Mouse (Mus musculus): ENCODE measurements at regions not wholly inside any gene's neighbourhood (a gene's known extent, or its start where the extent isn't known, plus 50 kb on each side); places are given as distances from the start of the nearest gene placed in this dataset.

- in situ Hi-C loops (cut with MboI; ENCODE audit: low sequenced_read_pairs in 2 of 2, unreplicated experiment in 2 of 2) = no loop called here
- no peak for DNase-seq (ENCODE audit: low read depth, low spot score)
- TF ChIP-seq ZNF384 (IDR thresholded peaks at IDR 0.05; ENCODE audit: low read depth, low read length) = no peak
- no peak for TF ChIP-seq MAFK (IDR thresholded peaks at IDR 0.05; ENCODE audit: insufficient read depth, low read depth, low read length)
- no peak for TF ChIP-seq CHD2 (IDR thresholded peaks at IDR 0.05; ENCODE audit: low read depth, low read length)
- no peak for TF ChIP-seq ZC3H11A (IDR thresholded peaks at IDR 0.05; ENCODE audit: borderline replicate concordance, low read depth, low read length)
- no peak for TF ChIP-seq HCFC1 (IDR thresholded peaks at IDR 0.05; ENCODE audit: borderline replicate concordance, insufficient read depth, low read length)
- no peak overlapping the region for H3K4me3 ChIP-seq (ENCODE audit: insufficient read depth in 1 of 2, low read depth in 1 of 2, low read length in 2 of 2, poor library complexity in 1 of 2, severe bottlenecking in 1 of 2)
- no peak overlapping the region for H3K27ac ChIP-seq (ENCODE audit: insufficient read depth, low read depth, low read length, poor library complexity, severe bottlenecking)
- no peaks in the 10 kb centered on the region for H3K9me3 ChIP-seq (ENCODE audit: control insufficient read depth, insufficient read depth, low read depth, low read length)
- no peak overlapping the region for H3K9ac ChIP-seq (ENCODE audit: insufficient read depth, low read depth, low read length, poor library complexity, severe bottlenecking)
- no peaks in the 10 kb centered on the region for H3K4me1 ChIP-seq (ENCODE audit: control insufficient read depth in 2 of 2, insufficient read depth in 2 of 2, low read length in 2 of 2, poor library complexity in 1 of 2)
- H3K36me3 ChIP-seq (ENCODE audit: control insufficient read depth, insufficient read depth, low read length, poor library complexity, severe bottlenecking) = no peaks in the 10 kb centered on the region
These were observed 108.6 kb upstream of the Stard3nl start for GRCm38 (mm10) chr13:19504241-19504640.

GRCm38 (mm10) chr13:19482198-19482597 lies 86.6 kb upstream of the Stard3nl start:
- Histone ChIP-seq H3K36me3 (ENCODE audit: control insufficient read depth, insufficient read depth, low read length, poor library complexity, severe bottlenecking) (no peaks in the 10 kb centered on the region), H3K4me3 (ENCODE audit: insufficient read depth in 1 of 2, low read depth in 1 of 2, low read length in 2 of 2, poor library complexity in 1 of 2, severe bottlenecking in 1 of 2) (no peak overlapping the region), H3K9me3 (ENCODE audit: control insufficient read depth, insufficient read depth, low read depth, low read length) (no peaks in the 10 kb centered on the region), H3K9ac (ENCODE audit: insufficient read depth, low read depth, low read length, poor library complexity, severe bottlenecking) (no peak overlapping the region), H3K27ac (ENCODE audit: insufficient read depth, low read depth, low read length, poor library complexity, severe bottlenecking) (no peak overlapping the region), H3K4me1 (ENCODE audit: control insufficient read depth in 2 of 2, insufficient read depth in 2 of 2, low read length in 2 of 2, poor library complexity in 1 of 2) (no peaks in the 10 kb centered on the region)
- TF ChIP-seq MAFK (IDR thresholded peaks at IDR 0.05; ENCODE audit: insufficient read depth, low read depth, low read length) = no peak
- no peak for TF ChIP-seq ZC3H11A (IDR thresholded peaks at IDR 0.05; ENCODE audit: borderline replicate concordance, low read depth, low read length)
- no peak for TF ChIP-seq CHD2 (IDR thresholded peaks at IDR 0.05; ENCODE audit: low read depth, low read length)
- no peak for TF ChIP-seq ZNF384 (IDR thresholded peaks at IDR 0.05; ENCODE audit: low read depth, low read length)
- no peak for TF ChIP-seq HCFC1 (IDR thresholded peaks at IDR 0.05; ENCODE audit: borderline replicate concordance, insufficient read depth, low read length)
- no peak for DNase-seq (ENCODE audit: low read depth, low spot score)
- in situ Hi-C loops (cut with MboI; ENCODE audit: low sequenced_read_pairs in 2 of 2, unreplicated experiment in 2 of 2) = no loop called here

GRCm38 (mm10) chr13:19474041-19474440 lies 78.4 kb upstream of the Stard3nl start:
- no peak for DNase-seq (ENCODE audit: low read depth, low spot score)
- no peak overlapping the region for H3K9ac ChIP-seq (ENCODE audit: insufficient read depth, low read depth, low read length, poor library complexity, severe bottlenecking)
- no peaks in the 10 kb centered on the region for H3K9me3 ChIP-seq (ENCODE audit: control insufficient read depth, insufficient read depth, low read depth, low read length)
- H3K4me3 ChIP-seq (ENCODE audit: insufficient read depth in 1 of 2, low read depth in 1 of 2, low read length in 2 of 2, poor library complexity in 1 of 2, severe bottlenecking in 1 of 2) = no peak overlapping the region
- H3K27ac ChIP-seq (ENCODE audit: insufficient read depth, low read depth, low read length, poor library complexity, severe bottlenecking) = no peak overlapping the region
- in situ Hi-C loops (cut with MboI; ENCODE audit: low sequenced_read_pairs in 2 of 2, unreplicated experiment in 2 of 2) = no loop called here
- H3K36me3 ChIP-seq (ENCODE audit: control insufficient read depth, insufficient read depth, low read length, poor library complexity, severe bottlenecking) = no peaks in the 10 kb centered on the region
- H3K4me1 ChIP-seq (ENCODE audit: control insufficient read depth in 2 of 2, insufficient read depth in 2 of 2, low read length in 2 of 2, poor library complexity in 1 of 2) = no peaks in the 10 kb centered on the region
- TF ChIP-seq MAFK (IDR thresholded peaks at IDR 0.05; ENCODE audit: insufficient read depth, low read depth, low read length) (no peak), HCFC1 (IDR thresholded peaks at IDR 0.05; ENCODE audit: borderline replicate concordance, insufficient read depth, low read length) (no peak), ZNF384 (IDR thresholded peaks at IDR 0.05; ENCODE audit: low read depth, low read length) (no peak), ZC3H11A (IDR thresholded peaks at IDR 0.05; ENCODE audit: borderline replicate concordance, low read depth, low read length) (no peak), CHD2 (IDR thresholded peaks at IDR 0.05; ENCODE audit: low read depth, low read length) (no peak)

- in situ Hi-C loops (cut with MboI; ENCODE audit: low sequenced_read_pairs in 2 of 2, unreplicated experiment in 2 of 2) = no loop called here
- Histone ChIP-seq H3K4me3 (ENCODE audit: insufficient read depth in 1 of 2, low read depth in 1 of 2, low read length in 2 of 2, poor library complexity in 1 of 2, severe bottlenecking in 1 of 2) (no peak overlapping the region), H3K4me1 (ENCODE audit: control insufficient read depth in 2 of 2, insufficient read depth in 2 of 2, low read length in 2 of 2, poor library complexity in 1 of 2) (no peaks in the 10 kb centered on the region), H3K9me3 (ENCODE audit: control insufficient read depth, insufficient read depth, low read depth, low read length) (no peaks in the 10 kb centered on the region), H3K9ac (ENCODE audit: insufficient read depth, low read depth, low read length, poor library complexity, severe bottlenecking) (no peak overlapping the region), H3K36me3 (ENCODE audit: control insufficient read depth, insufficient read depth, low read length, poor library complexity, severe bottlenecking) (no peaks in the 10 kb centered on the region), H3K27ac (ENCODE audit: insufficient read depth, low read depth, low read length, poor library complexity, severe bottlenecking) (no peak overlapping the region)
- no peak for DNase-seq (ENCODE audit: low read depth, low spot score)
- TF ChIP-seq CHD2 (IDR thresholded peaks at IDR 0.05; ENCODE audit: low read depth, low read length) (no peak), ZNF384 (IDR thresholded peaks at IDR 0.05; ENCODE audit: low read depth, low read length) (no peak), HCFC1 (IDR thresholded peaks at IDR 0.05; ENCODE audit: borderline replicate concordance, insufficient read depth, low read length) (no peak)
These were observed 75.1 kb upstream of the Stard3nl start for GRCm38 (mm10) chr13:19470729-19471128.

- Histone ChIP-seq H3K9ac (ENCODE audit: insufficient read depth, low read depth, low read length, poor library complexity, severe bottlenecking) (no peak overlapping the region), H3K9me3 (ENCODE audit: control insufficient read depth, insufficient read depth, low read depth, low read length) (no peaks in the 10 kb centered on the region)
These were observed 71.3 kb upstream of the Stard3nl start for GRCm38 (mm10) chr13:19466722-19467384.

More at GRCm38 (mm10) chr13:19466722-19467384, 71.3 kb upstream of the Stard3nl start:
- H3K4me1 ChIP-seq (ENCODE audit: control insufficient read depth in 2 of 2, insufficient read depth in 2 of 2, low read length in 2 of 2, poor library complexity in 1 of 2) = no peaks in the 10 kb centered on the region
- in situ Hi-C loops (cut with MboI; ENCODE audit: low sequenced_read_pairs in 2 of 2, unreplicated experiment in 2 of 2) = no loop called here
- DNase-seq (ENCODE audit: low read depth, low spot score) = no peak
- no peaks in the 10 kb centered on the region for H3K36me3 ChIP-seq (ENCODE audit: control insufficient read depth, insufficient read depth, low read length, poor library complexity, severe bottlenecking)
- no peak overlapping the region for H3K4me3 ChIP-seq (ENCODE audit: insufficient read depth in 1 of 2, low read depth in 1 of 2, low read length in 2 of 2, poor library complexity in 1 of 2, severe bottlenecking in 1 of 2)
- H3K27ac ChIP-seq (ENCODE audit: insufficient read depth, low read depth, low read length, poor library complexity, severe bottlenecking) = no peak overlapping the region
- TF ChIP-seq ZC3H11A (IDR thresholded peaks at IDR 0.05; ENCODE audit: borderline replicate concordance, low read depth, low read length) = no peak
- TF ChIP-seq HCFC1 (IDR thresholded peaks at IDR 0.05; ENCODE audit: borderline replicate concordance, insufficient read depth, low read length) = no peak
- no peak for TF ChIP-seq MAFK (IDR thresholded peaks at IDR 0.05; ENCODE audit: insufficient read depth, low read depth, low read length)
- no peak for TF ChIP-seq ZNF384 (IDR thresholded peaks at IDR 0.05; ENCODE audit: low read depth, low read length)
- TF ChIP-seq CHD2 (IDR thresholded peaks at IDR 0.05; ENCODE audit: low read depth, low read length) = no peak
